Mouse (Mus musculus) myocyte (in vitro differentiated cells): ENCODE measurements around the gene Prkg1.

Experiments
- E2F4 ChIP-seq: IDR thresholded peaks from one replicate; pipeline ENCODE4 v1.6.1; 2011; ENCODE audit warnings: mild to moderate bottlenecking, control low read depth, moderate library complexity; ENCODE audit not compliant: insufficient read depth
- MAX ChIP-seq: IDR thresholded peaks from one replicate; pipeline ENCODE4 v1.6.1; 2011; ENCODE audit warnings: low read depth, mild to moderate bottlenecking, control low read depth
- POLR2A ChIP-seq: IDR thresholded peaks from one replicate; pipeline ENCODE4 v1.6.1; 2011; ENCODE audit warnings: low read depth, mild to moderate bottlenecking, control low read depth, moderate library complexity; ENCODE audit not compliant: insufficient read length
- POLR2AphosphoS2 ChIP-seq: IDR thresholded peaks from one replicate; pipeline ENCODE4 v1.6.1; 2011; ENCODE audit warnings: low read depth, control low read depth; ENCODE audit not compliant: insufficient read length
- REST ChIP-seq: IDR thresholded peaks from one replicate; pipeline ENCODE4 v1.6.1; 2011; ENCODE audit warnings: mild to moderate bottlenecking, control low read depth, moderate library complexity; ENCODE audit not compliant: insufficient read depth, insufficient read length
- TCF3 ChIP-seq: IDR thresholded peaks from one replicate; pipeline ENCODE4 v1.6.1; 2011; ENCODE audit warnings: low read depth, control low read depth; ENCODE audit not compliant: insufficient read length
- USF1 ChIP-seq: IDR thresholded peaks from one replicate; pipeline ENCODE4 v1.6.1; 2011; ENCODE audit warnings: low read depth, mild to moderate bottlenecking, control low read depth, moderate library complexity

- TF ChIP-seq POLR2A (no peak), TCF3 (no peak), E2F4 (no peak), USF1 (no peak), REST (no peak), MAX (no peak), POLR2AphosphoS2 (no peak)
These were observed 174.1 kb downstream of the Prkg1 start for GRCm38 (mm10) chr19:31590701-31591100.
